Mouse (Mus musculus): ENCODE results near the gene Adam8.

Adam8 gene

GRCm38 (mm10) chr7:139992406-139992805 lies at the start of gene Adam8:
TSS of gene Adam8 (minus strand) at chr7:139992562.
- DNase-seq = peak; percentile 64 to 66

- DNase-seq = no peak
Observed at GRCm38 (mm10) chr7:140037171-140037555, 44.8 kb upstream of the Adam8 start.

- peak; percentile 97 for DNase-seq
Observed at GRCm38 (mm10) chr7:140036281-140037170, 44.2 kb upstream of the Adam8 start, which contains the start of the genes Zfp511 and Tubgcp2. TSS of gene Zfp511 (plus strand) at chr7:140036391. TSS of gene Tubgcp2 (minus strand) at chr7:140036669.

GRCm38 (mm10) chr7:140035456-140035855 lies 43.1 kb upstream of the Adam8 start:
- no peak for DNase-seq

GRCm38 (mm10) chr7:140033386-140033785 lies 41.0 kb upstream of the Adam8 start:
- no peak for DNase-seq

GRCm38 (mm10) chr7:140032366-140032765 lies 40.0 kb upstream of the Adam8 start:
- no peak for DNase-seq

GRCm38 (mm10) chr7:140031771-140032170 lies 39.4 kb upstream of the Adam8 start:
- DNase-seq = no peak

GRCm38 (mm10) chr7:140011336-140011735 lies 19.0 kb upstream of the Adam8 start:
- DNase-seq = no peak

- DNase-seq = no peak
Observed at GRCm38 (mm10) chr7:140007781-140008180, 15.4 kb upstream of the Adam8 start.

- no peak for DNase-seq
Observed at GRCm38 (mm10) chr7:140006861-140007611, 14.7 kb upstream of the Adam8 start.

- DNase-seq = no peak
Observed at GRCm38 (mm10) chr7:140004666-140005065, 12.3 kb upstream of the Adam8 start.

- DNase-seq = peak in 1 of 2 experiments; percentile 29
Observed at GRCm38 (mm10) chr7:140001086-140001740, 8.9 kb upstream of the Adam8 start.

GRCm38 (mm10) chr7:139998691-139999350 lies 6.5 kb upstream of the Adam8 start:
- DNase-seq = no peak

GRCm38 (mm10) chr7:139994676-139995075 lies 2.3 kb upstream of the Adam8 start:
- peak in 1 of 2 experiments; percentile 60 for DNase-seq

- DNase-seq = no peak
Observed at GRCm38 (mm10) chr7:139994202-139994601, 1.8 kb upstream of the Adam8 start.

- no peak for DNase-seq
Observed at GRCm38 (mm10) chr7:139993532-139993931, 1.2 kb upstream of the Adam8 start.

GRCm38 (mm10) chr7:139990864-139991394 lies 1.4 kb downstream of the Adam8 start:
- DNase-seq = no peak

- DNase-seq = no peak
Observed at GRCm38 (mm10) chr7:139988272-139988671, 4.1 kb downstream of the Adam8 start.

GRCm38 (mm10) chr7:139984505-139984904 lies 7.9 kb downstream of the Adam8 start:
- no peak for DNase-seq

GRCm38 (mm10) chr7:139982058-139982457 lies 10.3 kb downstream of the Adam8 start:
- DNase-seq = no peak

GRCm38 (mm10) chr7:139980778-139981177 lies 11.6 kb downstream of the Adam8 start:
- DNase-seq = no peak
